Mouse (Mus musculus): ENCODE data around the gene Slc25a23. TPM values are rescaled to one million over a fixed set of nuclear protein-coding genes. Genes with fewer than 3 reads are reported as not detected.

The Slc25a23 gene
- total and polyA plus RNA-seq, 2 experiments from 2014 or later = 38.2 to 150 TPM

GRCm38 (mm10) chr17:57104496-57104895 lies 44.8 kb upstream of the Slc25a23 start:
- TF ChIP-seq CTCF (IDR thresholded peaks at IDR 0.05; ENCODE audit: low read depth) = no peak
- DNase-seq (ENCODE audit: low spot score) (no peak), ATAC-seq (no peak)
- Histone ChIP-seq H3K4me2 (ENCODE audit: low read depth, low read length) (peak overlapping the region; percentile 76), H3K36me3 (ENCODE audit: insufficient read depth, low read length) (no peaks in the 10 kb centered on the region), H3K9ac (replicated peaks; ENCODE audit: low read length) (peak overlapping the region; percentile 54; the same call in 1 of the 2 replicates), H3K4me3 (ENCODE audit: low read length) (peak overlapping the region; percentile 69), H3K27me3 (ENCODE audit: insufficient read depth, low read length) (no peaks in the 10 kb centered on the region), H3K9me3 (ENCODE audit: low read length) (no peaks in the 10 kb centered on the region), H3K4me1 (ENCODE audit: insufficient read depth, low read length) (0 out of 2 replicates have a peak, but pooled peaks cover 4% of the 10 kb centered on the region), H3K27ac (no peak overlapping the region)
- WGBS = 42% methylated on average over 4 of the region's 4 CpGs

- Histone ChIP-seq H3K36me3 (ENCODE audit: insufficient read depth, low read length) (no peaks in the 10 kb centered on the region), H3K9me3 (ENCODE audit: low read length) (no peaks in the 10 kb centered on the region), H3K4me3 (ENCODE audit: low read length) (no peak overlapping the region), H3K4me2 (ENCODE audit: low read depth, low read length) (no peak overlapping the region), H3K27ac (no peak overlapping the region), H3K4me1 (ENCODE audit: insufficient read depth, low read length) (0 out of 2 replicates have a peak, but pooled peaks cover 4% of the 10 kb centered on the region), H3K27me3 (ENCODE audit: insufficient read depth, low read length) (no peaks in the 10 kb centered on the region), H3K9ac (replicated peaks; ENCODE audit: low read length) (no peak overlapping the region)
- no peak for TF ChIP-seq CTCF (IDR thresholded peaks at IDR 0.05; ENCODE audit: low read depth)
- WGBS = 93% methylated on average over 2 of the region's 2 CpGs
- DNase-seq (ENCODE audit: low spot score) (no peak), ATAC-seq (no peak)
Measured at GRCm38 (mm10) chr17:57102276-57102675, 42.6 kb upstream of the Slc25a23 start.

DNA sequence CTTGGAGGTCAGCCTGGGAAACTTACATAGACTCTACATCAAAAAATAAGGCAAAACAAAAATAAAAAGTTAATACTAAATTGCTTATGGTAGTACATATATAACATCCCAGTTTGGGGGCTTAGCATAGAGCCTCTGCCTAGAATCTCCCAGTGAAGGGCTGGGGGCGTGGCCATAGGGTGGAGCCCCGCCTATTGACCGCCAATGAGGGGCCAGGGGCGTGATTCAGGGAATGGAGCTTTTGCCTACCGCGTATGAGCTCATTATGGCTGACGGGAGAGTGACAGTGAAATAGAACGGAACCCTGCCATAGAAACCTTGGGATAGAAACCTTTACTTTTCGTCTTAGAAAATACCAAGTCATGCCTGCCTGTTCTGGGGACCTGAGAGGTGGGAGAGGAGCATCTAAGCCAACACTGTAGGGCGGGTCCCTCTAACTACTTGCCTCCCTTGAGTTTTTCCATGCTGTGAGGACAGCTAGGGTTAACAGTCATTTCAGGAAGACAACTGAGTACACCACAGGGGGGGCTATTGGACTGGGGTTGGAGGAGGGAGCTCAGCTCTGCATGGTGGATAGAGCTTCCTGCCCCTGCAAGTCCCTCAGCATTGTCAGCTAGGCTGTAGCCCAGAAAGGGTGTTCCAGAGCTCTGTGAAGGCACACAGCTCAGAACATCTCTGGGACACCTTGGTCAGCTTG lies 40.1 kb upstream of the Slc25a23 start:
- H3K36me3 ChIP-seq (ENCODE audit: insufficient read depth, low read length) = no peaks in the 10 kb centered on the region
- no peak overlapping the region for H3K27ac ChIP-seq
- no peaks in the 10 kb centered on the region for H3K27me3 ChIP-seq (ENCODE audit: insufficient read depth, low read length)
- H3K4me1 ChIP-seq (ENCODE audit: insufficient read depth, low read length) = peaks cover 4% of the 10 kb centered on the region; the same call in 1 of the 2 replicates
- H3K4me3 ChIP-seq (ENCODE audit: low read length) = no peak overlapping the region
- H3K4me2 ChIP-seq (ENCODE audit: low read depth, low read length) = 0 out of 2 replicates have a peak overlapping the region, but pooled peaks have one; percentile 8
- no peak overlapping the region for H3K9ac ChIP-seq (replicated peaks; ENCODE audit: low read length)
- ATAC-seq (no peak), DNase-seq (ENCODE audit: low spot score) (peak; percentile 33)
- H3K9me3 ChIP-seq (ENCODE audit: low read length) = no peaks in the 10 kb centered on the region
- 10% methylated on average over 10 of the region's 10 CpGs for WGBS
- TF ChIP-seq CTCF (IDR thresholded peaks at IDR 0.05; ENCODE audit: low read depth) = no peak

- no peak for ATAC-seq
- Histone ChIP-seq H3K4me2 (ENCODE audit: low read depth, low read length) (no peak overlapping the region), H3K4me1 (ENCODE audit: insufficient read depth, low read length) (no peaks in the 10 kb centered on the region; the same call in 1 of the 2 replicates), H3K27me3 (ENCODE audit: insufficient read depth, low read length) (no peaks in the 10 kb centered on the region), H3K36me3 (ENCODE audit: insufficient read depth, low read length) (no peaks in the 10 kb centered on the region), H3K9me3 (ENCODE audit: low read length) (no peaks in the 10 kb centered on the region), H3K27ac (no peak overlapping the region), H3K9ac (replicated peaks; ENCODE audit: low read length) (no peak overlapping the region), H3K4me3 (ENCODE audit: low read length) (no peak overlapping the region)
- no peak for DNase-seq (ENCODE audit: low spot score)
- TF ChIP-seq CTCF (IDR thresholded peaks at IDR 0.05; ENCODE audit: low read depth) = no peak
- WGBS = 80% methylated on average over 5 of the region's 5 CpGs
Measured at GRCm38 (mm10) chr17:57098321-57098720, 38.7 kb upstream of the Slc25a23 start.

GRCm38 (mm10) chr17:57096623-57096920 lies 36.9 kb upstream of the Slc25a23 start:
- 2% methylated on average over 11 of the region's 11 CpGs for WGBS
- ATAC-seq (peak; percentile 78), DNase-seq (ENCODE audit: low spot score) (peak; percentile 82)
- H3K4me1 ChIP-seq (ENCODE audit: insufficient read depth, low read length) = no peaks in the 10 kb centered on the region; the same call in 1 of the 2 replicates
- peak; percentile 96 for TF ChIP-seq CTCF (IDR thresholded peaks at IDR 0.05; ENCODE audit: low read depth)
- no peak overlapping the region for H3K27ac ChIP-seq
- no peaks in the 10 kb centered on the region for H3K9me3 ChIP-seq (ENCODE audit: low read length)
- peak overlapping the region; percentile 26 for H3K4me3 ChIP-seq (ENCODE audit: low read length)
- H3K27me3 ChIP-seq (ENCODE audit: insufficient read depth, low read length) = no peaks in the 10 kb centered on the region
- H3K9ac ChIP-seq (replicated peaks; ENCODE audit: low read length) = no peak overlapping the region
- H3K4me2 ChIP-seq (ENCODE audit: low read depth, low read length) = peak overlapping the region; percentile 55
- H3K36me3 ChIP-seq (ENCODE audit: insufficient read depth, low read length) = no peaks in the 10 kb centered on the region

- Histone ChIP-seq H3K4me2 (ENCODE audit: low read depth, low read length) (peak overlapping the region; percentile 55), H3K4me1 (ENCODE audit: insufficient read depth, low read length) (no peaks in the 10 kb centered on the region; the same call in 1 of the 2 replicates), H3K27me3 (ENCODE audit: insufficient read depth, low read length) (no peaks in the 10 kb centered on the region), H3K9me3 (ENCODE audit: low read length) (no peaks in the 10 kb centered on the region), H3K9ac (replicated peaks; ENCODE audit: low read length) (no peak overlapping the region), H3K4me3 (ENCODE audit: low read length) (peak overlapping the region; percentile 26), H3K27ac (no peak overlapping the region), H3K36me3 (ENCODE audit: insufficient read depth, low read length) (no peaks in the 10 kb centered on the region)
- DNase-seq (ENCODE audit: low spot score) = peak; percentile 59
- ATAC-seq = peak; percentile 79
- no peak for TF ChIP-seq CTCF (IDR thresholded peaks at IDR 0.05; ENCODE audit: low read depth)
- 3% methylated on average over 18 of the region's 19 CpGs for WGBS
Measured at GRCm38 (mm10) chr17:57095855-57096622, 36.4 kb upstream of the Slc25a23 start.
